Mouse (Mus musculus) thymus, adult 2 months (tissue): ENCODE data around the gene Cd2. TPM values are rescaled to one million over a fixed set of nuclear protein-coding genes. Genes with fewer than 3 reads are reported as not detected.

Source experiments
- DNase-seq: peaks from one replicate; pipeline ENCODE4 v3.0.0; 2021
- H3K27ac ChIP-seq: fragments of 200-500 bp; 2 replicates; pipeline ENCODE4 v1.5.1; 2012; ENCODE audit warnings: low read length, control low read depth; ENCODE audit not compliant: control insufficient read depth, insufficient read depth
- H3K27me3 ChIP-seq: fragments of 200-500 bp; 2 replicates; pipeline ENCODE4 v1.6.1; 2012; ENCODE audit warnings: mild to moderate bottlenecking, low read length, moderate library complexity, mixed read lengths; ENCODE audit not compliant: control insufficient read depth, insufficient read depth
- H3K36me3 ChIP-seq: fragments of 200-500 bp; 2 replicates; pipeline ENCODE4 v1.6.1; 2012; ENCODE audit warnings: mild to moderate bottlenecking, low read length, moderate library complexity; ENCODE audit not compliant: control insufficient read depth, insufficient read depth
- H3K4me1 ChIP-seq: fragments of 200-500 bp; replicated peaks from 2 replicates; pipeline ENCODE4 v1.6.1; 2012; ENCODE audit warnings: low read length; ENCODE audit not compliant: control insufficient read depth, insufficient read depth
- H3K4me3 ChIP-seq: fragments of 200-500 bp; 2 replicates; pipeline ENCODE4 v1.5.1; 2012; ENCODE audit warnings: mild to moderate bottlenecking, low read length, control low read depth, moderate library complexity; ENCODE audit not compliant: control insufficient read depth, insufficient read depth
- CTCF ChIP-seq: fragments of 200-500 bp; IDR thresholded peaks from 2 replicates; pipeline ENCODE4 v1.5.1; 2012; ENCODE audit warnings: mild to moderate bottlenecking, control low read depth, low read length, moderate library complexity, borderline replicate concordance; ENCODE audit not compliant: control insufficient read depth, poor library complexity, insufficient read depth; ENCODE audit errors: extremely low read depth
- POLR2A ChIP-seq: fragments of 200-500 bp; IDR thresholded peaks from 2 replicates; pipeline ENCODE4 v1.6.1; 2012; ENCODE audit warnings: mild to moderate bottlenecking, low read length, control low read depth, moderate library complexity; ENCODE audit not compliant: control insufficient read depth, poor library complexity, insufficient read depth; ENCODE audit errors: extremely low read depth
- WGBS: fragments of 180-500 bp; shearing (Covaris S2); methylation state at CpG from one replicate; pipeline ENCODE4 v1.1.7; 2018; 5-methylcytosine and 5-hydroxymethylcytosine counted together
- polyA plus RNA-seq: library from polyadenylated mRNA; depleted of rRNA; stranded (reverse); fragments of >200 nt; gene quantifications from 2 replicates; pipeline ENCODE4 v1.2.3, GENCODE M21; 2012

The Cd2 gene
- polyA plus RNA-seq, 1 experiment: 117 TPM

DNA sequence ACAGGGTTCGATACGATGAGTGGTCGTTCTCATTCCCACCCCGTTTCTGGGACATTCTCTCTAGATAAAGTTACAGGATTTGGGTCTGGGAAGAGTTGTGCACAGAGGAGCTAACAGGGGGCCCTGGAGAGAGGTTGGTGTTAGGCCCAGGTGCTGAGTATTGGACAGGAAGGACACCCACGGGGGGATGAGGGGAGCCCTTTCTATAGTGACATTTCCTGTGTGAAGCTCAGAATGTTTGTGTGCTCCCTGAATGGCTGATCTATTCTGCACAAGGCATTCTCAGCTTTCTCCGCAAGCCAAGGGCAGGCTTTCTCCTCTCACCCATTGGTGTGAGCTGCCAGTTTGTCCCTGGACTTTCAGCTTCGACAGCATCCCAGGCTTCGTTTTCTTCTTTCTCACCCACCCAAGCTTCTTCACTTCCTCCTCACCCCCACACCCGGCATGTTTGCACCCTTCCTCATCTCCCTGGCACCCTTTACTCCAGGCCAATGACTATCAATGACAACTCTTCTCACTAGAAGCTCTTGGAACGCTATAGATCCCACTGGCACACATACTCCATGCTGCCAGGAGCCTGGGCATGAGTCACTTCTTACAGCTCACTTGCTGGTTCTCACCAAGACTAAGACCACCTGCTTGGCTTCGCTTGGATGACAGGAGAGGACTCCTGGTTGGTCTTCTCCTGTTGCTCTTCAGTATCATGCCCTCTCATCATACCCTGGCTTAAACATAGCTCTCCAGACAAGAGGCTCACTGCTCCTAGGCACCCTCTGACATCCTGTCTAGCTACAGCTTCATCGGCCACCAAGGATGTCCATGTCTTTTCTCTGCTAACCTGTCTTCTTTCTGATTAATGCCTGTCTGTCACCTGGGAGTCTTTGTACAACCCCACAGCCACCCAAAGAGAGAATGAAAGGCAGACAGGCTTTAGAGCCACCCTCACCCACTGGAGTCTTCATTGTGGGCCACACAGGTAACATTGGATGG, 1.1 kb downstream of the Cd2 start:
- no peak for TF ChIP-seq POLR2A
- no peak for TF ChIP-seq CTCF

DNA sequence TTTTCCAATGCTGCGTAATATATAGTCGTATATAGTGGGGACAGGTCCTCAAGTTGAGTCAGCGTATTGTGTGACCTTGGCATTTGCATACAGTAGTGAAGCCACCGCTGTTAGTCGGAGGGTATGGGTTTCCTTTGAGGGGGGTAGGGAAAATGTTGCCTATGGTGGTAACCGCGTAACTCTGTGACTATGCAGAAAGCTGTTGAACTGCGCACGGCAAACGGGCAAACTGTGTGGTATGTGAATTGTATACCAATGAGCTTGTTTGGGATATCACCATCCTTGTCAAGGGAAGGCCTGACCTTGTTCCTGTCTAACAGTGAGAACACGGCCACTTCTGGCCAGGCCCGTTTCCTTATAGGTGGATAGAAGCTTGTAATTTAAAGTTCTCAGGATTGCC, 1.9 kb downstream of the Cd2 start:
- peak overlapping the region; percentile 95 for H3K27ac ChIP-seq
- peaks cover 61% of the 10 kb centered on the region for H3K4me1 ChIP-seq
- no peak for DNase-seq
- H3K27me3 ChIP-seq: no peaks in the 10 kb centered on the region
- no peak for TF ChIP-seq POLR2A
- no peak for TF ChIP-seq CTCF
- H3K4me3 ChIP-seq: peak overlapping the region; percentile 78
- H3K36me3 ChIP-seq: peaks cover 3% of the 10 kb centered on the region; the same call in 1 of the 2 replicates
- WGBS: 79% methylated on average over 12 of the region's 12 CpGs

More for the DNA sequence above, 1.1 kb downstream of the Cd2 start:
- H3K27ac ChIP-seq: peak overlapping the region; percentile 95
- no peaks in the 10 kb centered on the region for H3K27me3 ChIP-seq
- H3K4me1 ChIP-seq: peaks cover 60% of the 10 kb centered on the region
- H3K36me3 ChIP-seq: peaks cover 3% of the 10 kb centered on the region; the same call in 1 of the 2 replicates
- DNase-seq: no peak
- peak overlapping the region; percentile 78 for H3K4me3 ChIP-seq
- 63% methylated on average over 12 of the region's 12 CpGs for WGBS

DNA sequence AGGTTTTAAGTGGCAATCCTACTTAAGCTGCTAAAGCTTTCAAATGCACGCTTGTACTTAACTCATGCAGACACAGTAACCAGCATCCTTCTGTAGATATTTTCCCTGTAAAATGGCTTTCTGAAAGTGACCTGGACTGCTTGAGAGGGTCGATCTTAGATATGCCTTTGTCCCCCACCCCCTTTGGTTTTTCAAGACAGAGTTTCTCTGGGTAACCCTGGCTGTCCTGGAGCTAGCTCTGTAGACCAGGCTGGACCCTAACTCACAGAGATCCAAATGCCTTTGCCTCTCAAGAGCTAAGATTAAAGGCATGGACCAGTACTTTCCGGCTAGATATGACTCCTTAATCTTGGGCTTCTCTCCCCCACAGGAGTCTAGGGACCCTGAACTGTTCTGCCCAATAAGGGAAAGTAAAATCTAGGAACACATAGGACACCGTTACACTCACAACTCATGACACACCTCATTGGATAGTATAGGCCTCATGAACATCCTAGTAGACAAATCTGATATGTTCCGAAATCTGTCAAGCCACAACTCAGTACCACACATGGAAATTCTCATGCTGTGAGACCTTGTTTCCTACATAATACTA, 2.6 kb downstream of the Cd2 start:
- TF ChIP-seq POLR2A (no peak), CTCF (no peak)
- 88% methylated on average over 5 of the region's 5 CpGs for WGBS
- Histone ChIP-seq H3K4me1 (peaks cover 61% of the 10 kb centered on the region), H3K4me3 (no peak overlapping the region), H3K27me3 (no peaks in the 10 kb centered on the region), H3K27ac (no peak overlapping the region), H3K36me3 (peaks cover 3% of the 10 kb centered on the region; the same call in 1 of the 2 replicates)
- no peak for DNase-seq

DNA sequence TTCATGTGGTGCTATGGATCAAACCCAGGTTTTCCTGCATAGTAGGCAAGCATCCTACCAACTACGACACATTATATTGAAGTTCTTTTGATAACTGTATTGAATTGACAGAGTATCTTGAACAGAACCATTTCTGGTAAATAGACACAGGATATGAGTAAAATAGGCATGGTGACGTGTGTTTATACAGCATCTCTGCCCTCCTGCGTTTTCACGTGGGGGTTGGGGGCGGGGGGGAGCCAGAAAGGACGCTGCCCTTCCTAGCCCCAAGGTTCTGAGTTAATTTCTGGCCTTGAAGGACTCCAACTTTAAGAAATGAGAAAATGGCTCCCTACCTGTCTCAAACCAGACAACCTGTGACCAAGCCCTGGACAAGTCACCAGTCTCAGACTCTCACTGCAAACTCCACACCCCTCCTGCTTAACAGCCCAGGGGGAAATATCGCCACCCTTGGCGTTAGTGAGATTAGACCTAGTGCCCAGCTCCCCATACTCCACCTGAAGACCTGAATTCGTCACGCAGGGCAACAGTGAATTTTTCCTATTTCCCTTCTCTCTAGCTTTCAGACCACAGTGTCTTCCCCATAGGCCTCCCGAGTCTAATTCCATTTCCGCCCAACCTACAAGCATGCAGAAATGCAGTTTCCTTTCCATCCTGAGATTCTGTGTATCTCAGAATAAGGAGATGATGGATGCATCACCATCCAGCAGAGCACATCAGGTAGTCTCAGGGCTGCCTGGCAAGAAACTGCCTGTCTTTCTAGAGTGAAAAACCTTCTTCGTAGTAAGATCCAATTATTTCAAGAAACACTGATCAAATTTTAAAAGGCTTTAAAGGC, 3.7 kb downstream of the Cd2 start:
- Histone ChIP-seq H3K4me3 (peak overlapping the region; percentile 7; the same call in 1 of the 2 replicates), H3K27me3 (no peaks in the 10 kb centered on the region), H3K36me3 (peaks cover 4% of the 10 kb centered on the region; the same call in 1 of the 2 replicates), H3K27ac (peak overlapping the region; percentile 53), H3K4me1 (peaks cover 66% of the 10 kb centered on the region)
- DNase-seq: no peak
- TF ChIP-seq POLR2A: no peak
- no peak for TF ChIP-seq CTCF
- 87% methylated on average over 13 of the region's 13 CpGs for WGBS

DNA sequence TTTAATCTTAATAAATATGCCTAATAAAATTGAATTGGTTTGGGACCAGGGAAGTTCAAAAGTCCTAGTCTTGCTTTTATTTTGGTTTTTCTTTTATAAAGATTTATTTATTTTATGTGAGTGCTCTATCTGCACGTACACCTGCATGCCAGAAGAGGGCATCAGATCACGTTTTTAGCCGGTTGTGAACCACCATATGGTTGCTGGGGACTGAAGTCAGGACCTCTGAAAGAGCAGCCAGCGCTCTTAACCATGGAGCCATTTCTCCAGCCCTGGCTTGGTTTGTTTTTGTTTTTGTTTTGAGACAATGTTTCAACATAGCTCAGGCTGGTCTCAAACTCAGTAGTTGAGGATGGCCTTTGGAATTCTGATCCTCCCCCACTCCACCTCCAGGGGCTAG, 4.3 kb downstream of the Cd2 start:
- no peak for DNase-seq

More for the DNA sequence above, 4.3 kb downstream of the Cd2 start:
- TF ChIP-seq CTCF (no peak), POLR2A (no peak)
- Histone ChIP-seq H3K4me3 (no peak overlapping the region), H3K36me3 (peaks cover 10% of the 10 kb centered on the region; the same call in 1 of the 2 replicates), H3K27me3 (no peaks in the 10 kb centered on the region), H3K27ac (peak overlapping the region; percentile 37; the same call in 1 of the 2 replicates), H3K4me1 (peaks cover 70% of the 10 kb centered on the region)
- WGBS: 79% methylated on average over 4 of the region's 4 CpGs
